Mouse (Mus musculus): Measurements from ENCODE around the gene Fgfbp3.
"Not testable (repeated sequence)": the region's sequence is repeated elsewhere in the genome, so short reads cannot be mapped to it uniquely, and the experiment has no call there.

GRCm38 (mm10) chr19:36962544-36963260 lies 43.3 kb upstream of the Fgfbp3 start:
- not testable (repeated sequence) for TF ChIP-seq CTCF, EP300 (IDR thresholded peaks at IDR 0.05; ENCODE audit: low read depth)
